Mouse (Mus musculus) ovary, adult 2 months (tissue): Measurements from ENCODE around the gene Baz2b. TPM values are rescaled to one million over a fixed set of nuclear protein-coding genes. Genes with fewer than 3 reads are reported as not detected.

Experiments
- polyA plus RNA-seq: library from polyadenylated mRNA; depleted of rRNA; stranded (reverse); fragments of >200 nt; gene quantifications from 2 replicates; pipeline ENCODE4 v1.2.3, GENCODE M21; 2012; rRNA removed

The Baz2b gene
- polyA plus RNA-seq = 9.5 and 12.7 TPM in 2 replicates

GRCm38 (mm10) chr2:60209703-60210651 lies at the start of gene Baz2b, which contains the start of gene March7:
Gene Baz2b, minus strand, starts transcription at chr2:60209839.
Gene March7, plus strand, starts transcription at chr2:60209887.

GRCm38 (mm10) chr2:59881831-59882741 lies 327.6 kb downstream of the Baz2b start, which contains the start of gene Wdsub1:
Gene Wdsub1, minus strand, starts transcription at chr2:59882591.

Other genes with a start within 250 kb of the Baz2b start
- gene March7, start within 50 bp of the Baz2b start, polyA plus RNA-seq = 9.6 and 9.9 TPM in 2 replicates
- gene Cd302, start 74.6 kb upstream of the Baz2b start, polyA plus RNA-seq = 21.9 and 26.1 TPM in 2 replicates
- gene Ly75, start 173.5 kb upstream of the Baz2b start, polyA plus RNA-seq = 0.55 and 0.75 TPM in 2 replicates